In genomic region chr11:78059833-78060757, GRCm38 (mm10) we compare ENCODE assay signal across 8 mouse cellular contexts. TPM values are rescaled to one million over a fixed set of nuclear protein-coding genes. Genes with fewer than 3 reads are reported as not detected.
A peak's percentile ranks its signal among the peaks of the same experiment; 100 is the strongest.
DNase-seq lines count a peak whose midpoint lies in the region; ATAC-seq lines count a peak whose summit lies in the region.

No protein-coding gene starts in this region.

- DNase-seq in forebrain, embryonic 10.5 days (ENCODE audit: extremely low spot score, low spot score), result peak; percentile 56
- DNase-seq in embryo, embryonic 9.5 days (ENCODE audit: extremely low spot score), result peak; percentile 40
- peak; percentile 79 to 87 for DNase-seq in heart, adult 18-20 months
- peak; percentile 79 for DNase-seq in kidney, adult 18-20 months
- DNase-seq in spleen, postnatal 10 days (ENCODE audit: low spot score in 2 of 2), result peak; percentile 68 to 87

- no peaks in the 10 kb centered on the region for H3K9me3 ChIP-seq in forebrain, embryonic 10.5 days
- H3K9me3 ChIP-seq in forebrain, embryonic 12.5 days, result no peaks in the 10 kb centered on the region
- H3K9me3 ChIP-seq in limb, embryonic 13.5 days, result no peaks in the 10 kb centered on the region
- H3K9me3 ChIP-seq in midbrain, embryonic 16.5 days (replicated peaks; ENCODE audit: control insufficient read depth, low read length, poor library complexity, severe bottlenecking), result no peaks in the 10 kb centered on the region

- H3K27ac ChIP-seq in forebrain, embryonic 10.5 days, result no peak overlapping the region
- H3K27ac ChIP-seq in forebrain, embryonic 12.5 days, result no peak overlapping the region
- H3K27ac ChIP-seq in limb, embryonic 13.5 days, result no peak overlapping the region
- no peak overlapping the region for H3K27ac ChIP-seq in midbrain, embryonic 16.5 days (ENCODE audit: low read length)

- ATAC-seq in forebrain, embryonic 12.5 days (ENCODE audit: low FRiP score), result no peak
- ATAC-seq in limb, embryonic 13.5 days (ENCODE audit: low FRiP score, low read depth), result peak; percentile 29; the same call in 1 of the 2 replicates
- ATAC-seq in midbrain, embryonic 16.5 days, result peak; percentile 80

- H3K27me3 ChIP-seq in forebrain, embryonic 10.5 days (ENCODE audit: poor library complexity, severe bottlenecking), result no peaks in the 10 kb centered on the region
- no peaks in the 10 kb centered on the region for H3K27me3 ChIP-seq in forebrain, embryonic 12.5 days
- H3K27me3 ChIP-seq in limb, embryonic 13.5 days, result no peaks in the 10 kb centered on the region
- H3K27me3 ChIP-seq in midbrain, embryonic 16.5 days (ENCODE audit: control insufficient read depth, insufficient read depth, low read depth, low read length), result no peaks in the 10 kb centered on the region

- H3K4me2 ChIP-seq in forebrain, embryonic 12.5 days, result no peak overlapping the region
- no peak overlapping the region for H3K4me2 ChIP-seq in limb, embryonic 13.5 days (replicated peaks)
- no peak overlapping the region for H3K4me2 ChIP-seq in midbrain, embryonic 16.5 days (ENCODE audit: low read length)

- 71% methylated on average over 9 of the region's 9 CpGs for WGBS in forebrain, embryonic 10.5 days
- WGBS in forebrain, embryonic 12.5 days, result 67% methylated on average over 9 of the region's 9 CpGs
- 54% methylated on average over 9 of the region's 9 CpGs for WGBS in limb, embryonic 13.5 days
- WGBS in midbrain, embryonic 16.5 days, result 54% methylated on average over 9 of the region's 9 CpGs

- H3K4me1 ChIP-seq in forebrain, embryonic 10.5 days, result peaks cover 4% of the 10 kb centered on the region
- peaks cover 5% of the 10 kb centered on the region; the same call in 1 of the 2 replicates for H3K4me1 ChIP-seq in forebrain, embryonic 12.5 days
- peaks cover 8% of the 10 kb centered on the region for H3K4me1 ChIP-seq in limb, embryonic 13.5 days
- no peaks in the 10 kb centered on the region for H3K4me1 ChIP-seq in midbrain, embryonic 16.5 days (ENCODE audit: control insufficient read depth, insufficient read depth, low read length)

- H3K4me3 ChIP-seq in forebrain, embryonic 10.5 days, result no peak overlapping the region
- no peak overlapping the region for H3K4me3 ChIP-seq in forebrain, embryonic 12.5 days (replicated peaks)
- H3K4me3 ChIP-seq in limb, embryonic 13.5 days, result no peak overlapping the region
- no peak overlapping the region for H3K4me3 ChIP-seq in midbrain, embryonic 16.5 days (ENCODE audit: low read depth, low read length)

- H3K36me3 ChIP-seq in forebrain, embryonic 10.5 days (replicated peaks), result peaks cover 52% of the 10 kb centered on the region
- peaks cover 47% of the 10 kb centered on the region for H3K36me3 ChIP-seq in forebrain, embryonic 12.5 days (replicated peaks)
- H3K36me3 ChIP-seq in limb, embryonic 13.5 days, result peaks cover 48% of the 10 kb centered on the region
- H3K36me3 ChIP-seq in midbrain, embryonic 16.5 days (ENCODE audit: control insufficient read depth, insufficient read depth, low read length), result peaks cover 17% of the 10 kb centered on the region

- no peak overlapping the region for H3K9ac ChIP-seq in forebrain, embryonic 12.5 days
- no peak overlapping the region for H3K9ac ChIP-seq in limb, embryonic 13.5 days
- H3K9ac ChIP-seq in midbrain, embryonic 16.5 days (ENCODE audit: low read depth, low read length), result no peak overlapping the region

RNA-seq across cellular contexts. Expression of gene Eral1, which starts 20.1 kb away (rescaled TPM):
- polyA plus RNA-seq in forebrain, embryonic 10.5 days (2016; fragmentation: Nextera tagmentation; extraction: Ambion mirVana), result 39.7 and 40.7 TPM in 2 replicates
- polyA plus RNA-seq in forebrain, embryonic 12.5 days (2016; fragmentation: Nextera tagmentation; extraction: Ambion mirVana), result 33.1 and 35.5 TPM in 2 replicates
- 10 to 100 TPM; 28.9 to 29.3 TPM for total RNA-seq in heart, adult 18-20 months (2021)
- polyA plus RNA-seq in limb, embryonic 13.5 days (2015; fragmentation: Nextera tagmentation; extraction: Ambion mirVana), result 37.8 and 38.7 TPM in 2 replicates
- polyA plus RNA-seq in midbrain, embryonic 16.5 days (2015; fragmentation: Nextera tagmentation; extraction: Ambion mirVana), result 32.8 and 33.3 TPM in 2 replicates

RNA-seq across cellular contexts. Expression of gene Flot2, which starts 22.4 kb away (rescaled TPM):
- polyA plus RNA-seq in forebrain, embryonic 10.5 days (2016; fragmentation: Nextera tagmentation; extraction: Ambion mirVana), result 72.5 and 72.7 TPM in 2 replicates
- polyA plus RNA-seq in forebrain, embryonic 12.5 days (2016; fragmentation: Nextera tagmentation; extraction: Ambion mirVana), result 68.5 and 69.2 TPM in 2 replicates
- total RNA-seq in heart, adult 18-20 months (2021), result 10 to 100 TPM; 54.1 to 56.0 TPM
- 52.0 and 52.9 TPM in 2 replicates for polyA plus RNA-seq in limb, embryonic 13.5 days (2015; fragmentation: Nextera tagmentation; extraction: Ambion mirVana)
- 71.7 and 83.4 TPM in 2 replicates for polyA plus RNA-seq in midbrain, embryonic 16.5 days (2015; fragmentation: Nextera tagmentation; extraction: Ambion mirVana)

RNA-seq across cellular contexts. Expression of gene Dhrs13, which starts 28.0 kb away (rescaled TPM):
- polyA plus RNA-seq in forebrain, embryonic 10.5 days (2016; fragmentation: Nextera tagmentation; extraction: Ambion mirVana), result 14.4 and 17.1 TPM in 2 replicates
- polyA plus RNA-seq in forebrain, embryonic 12.5 days (2016; fragmentation: Nextera tagmentation; extraction: Ambion mirVana), result 20.6 and 21.2 TPM in 2 replicates
- total RNA-seq in heart, adult 18-20 months (2021), result 1 to 10 TPM; 4.1 to 5.2 TPM
- 20.1 and 21.1 TPM in 2 replicates for polyA plus RNA-seq in limb, embryonic 13.5 days (2015; fragmentation: Nextera tagmentation; extraction: Ambion mirVana)
- polyA plus RNA-seq in midbrain, embryonic 16.5 days (2015; fragmentation: Nextera tagmentation; extraction: Ambion mirVana), result 50.5 and 53.3 TPM in 2 replicates

RNA-seq across cellular contexts. Expression of gene Fam222b, which starts 34.4 kb away (rescaled TPM):
- 24.2 and 24.6 TPM in 2 replicates for polyA plus RNA-seq in forebrain, embryonic 10.5 days (2016; fragmentation: Nextera tagmentation; extraction: Ambion mirVana)
- polyA plus RNA-seq in forebrain, embryonic 12.5 days (2016; fragmentation: Nextera tagmentation; extraction: Ambion mirVana), result 22.3 and 25.5 TPM in 2 replicates
- total RNA-seq in heart, adult 18-20 months (2021), result 10 to 100 TPM; 11.7 to 12.5 TPM
- polyA plus RNA-seq in limb, embryonic 13.5 days (2015; fragmentation: Nextera tagmentation; extraction: Ambion mirVana), result 13.7 and 16.1 TPM in 2 replicates
- 27.7 and 28.7 TPM in 2 replicates for polyA plus RNA-seq in midbrain, embryonic 16.5 days (2015; fragmentation: Nextera tagmentation; extraction: Ambion mirVana)
